Mouse (Mus musculus): ENCODE results near the gene Emc9.

Emc9 gene

DNA sequence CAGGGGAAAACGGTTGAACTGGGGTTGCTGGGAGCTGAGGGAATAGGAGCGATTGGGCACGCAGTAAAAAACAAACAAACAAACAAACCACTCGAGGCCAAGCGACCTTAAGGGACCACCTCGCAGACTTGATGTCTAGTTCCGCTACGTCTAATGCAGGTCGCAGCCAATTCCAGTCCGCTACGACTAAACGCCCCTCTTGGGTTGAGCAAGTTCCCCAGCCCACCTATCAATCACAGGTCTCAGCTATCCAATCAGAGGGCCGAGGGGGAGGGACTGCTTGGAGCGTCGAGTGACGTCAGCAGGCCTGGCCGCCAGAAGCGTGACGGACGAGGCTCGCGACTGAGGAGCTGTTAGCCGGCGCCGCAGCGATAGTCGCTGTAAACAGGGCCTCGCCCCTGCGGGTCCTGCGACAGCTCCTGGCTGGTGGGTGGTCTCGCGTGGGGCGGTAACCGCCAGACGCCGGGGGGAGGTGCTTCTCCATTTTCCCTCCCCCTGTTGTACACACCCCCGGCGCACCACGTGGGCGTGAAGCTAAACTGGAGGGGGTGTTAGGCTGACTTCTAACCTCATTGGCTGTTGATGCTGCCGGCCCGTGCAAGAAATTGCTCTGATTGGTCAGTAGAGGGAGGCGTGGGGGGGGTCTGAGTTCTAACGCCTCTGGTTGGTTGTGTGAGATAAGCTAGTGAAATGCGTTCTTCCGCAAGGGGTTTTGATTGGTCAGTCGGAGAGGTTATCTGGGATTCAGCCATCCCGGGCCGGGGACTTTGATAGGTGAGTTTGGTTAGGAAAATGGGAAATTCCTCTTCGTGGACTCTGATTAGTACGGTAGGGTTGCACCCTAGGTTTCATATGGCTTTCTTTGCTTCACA lies 24.7 kb downstream of the Emc9 start, which contains the start of gene A730061H03Rik:
Gene A730061H03Rik (minus strand): TSS at position 205 of the 872 bp plus-strand sequence.
- DNase-seq (ENCODE audit: low spot score in 2 of 2), result peak; percentile 97 to 100

DNA sequence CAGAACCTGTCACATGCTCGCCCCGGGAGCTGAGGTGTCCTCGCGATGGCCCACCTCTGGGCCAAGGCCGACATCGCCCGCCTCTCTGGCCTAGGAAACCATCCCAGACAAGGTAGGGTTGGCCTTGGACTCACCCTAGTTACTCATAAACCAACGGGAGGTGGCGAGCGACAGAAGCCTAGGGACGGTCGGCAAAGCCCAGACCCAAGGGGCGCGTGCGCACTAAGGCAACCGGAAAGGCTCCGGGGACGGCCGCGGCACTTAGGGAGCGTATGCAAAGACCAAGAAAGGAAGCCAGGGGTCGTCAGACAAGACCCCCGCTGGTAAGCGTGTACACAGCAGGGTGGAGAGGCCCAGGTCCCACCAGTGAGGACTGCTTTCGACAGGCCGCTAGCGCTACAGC lies 25.3 kb downstream of the Emc9 start, which contains the start of gene Dcaf11:
Gene Dcaf11 (plus strand): TSS at position 208 of the 403 bp plus-strand sequence.
- DNase-seq (ENCODE audit: low spot score in 2 of 2), result peak; percentile 85 to 88

DNA sequence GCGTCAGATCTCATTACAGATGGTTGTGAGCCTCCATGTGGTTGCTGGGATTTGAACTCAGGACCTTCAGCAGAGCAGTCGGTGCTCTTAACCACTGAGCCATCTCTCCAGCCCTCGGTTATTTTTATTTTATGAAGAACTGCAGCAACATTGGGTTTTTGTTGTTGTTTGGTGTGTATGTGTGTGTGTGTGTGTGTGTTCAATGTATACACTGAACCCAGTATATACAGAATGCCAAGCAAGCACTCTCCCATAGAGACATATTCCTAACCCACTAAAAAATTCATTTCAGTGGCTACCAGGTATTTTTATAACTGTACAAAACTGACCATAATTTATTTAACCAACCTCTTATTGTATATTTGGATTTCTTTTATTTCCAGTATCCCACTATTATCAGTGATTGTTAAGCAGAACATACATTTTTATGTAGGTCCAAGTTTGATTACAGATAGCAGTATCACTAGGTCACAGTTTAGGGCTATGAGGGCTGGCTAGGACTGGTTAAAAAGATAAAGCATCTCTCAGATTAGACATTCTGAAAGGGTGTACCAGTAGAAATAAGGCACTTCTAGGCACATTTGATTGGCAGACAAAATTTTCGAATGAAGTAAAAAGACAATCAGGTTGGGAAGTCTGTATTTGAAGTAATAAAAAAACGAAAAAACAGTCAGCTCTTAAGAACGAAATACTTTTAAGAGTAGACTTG lies 26.2 kb downstream of the Emc9 start:
- no peak for DNase-seq (ENCODE audit: low spot score in 2 of 2)

DNA sequence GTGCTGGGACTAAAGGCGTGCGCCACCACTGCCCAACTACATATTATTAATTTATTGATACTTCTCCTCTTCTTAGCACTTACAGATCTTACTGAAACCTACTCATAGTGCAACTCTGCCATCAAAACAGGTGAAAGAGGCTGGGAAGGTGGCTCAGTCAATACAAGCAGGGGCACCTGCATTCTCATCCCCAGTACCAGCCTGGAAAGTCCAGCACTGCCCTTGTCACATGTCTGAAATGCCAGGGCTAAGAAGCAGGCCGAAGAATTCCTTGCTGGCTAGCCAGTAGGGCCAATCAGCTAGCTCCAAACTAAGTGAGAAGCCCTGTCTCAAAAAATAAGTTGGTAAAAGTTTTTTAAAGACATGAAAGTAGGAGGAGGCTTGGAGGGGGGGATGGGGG lies 27.5 kb downstream of the Emc9 start:
- DNase-seq (ENCODE audit: low spot score in 2 of 2), result no peak

- DNase-seq (ENCODE audit: low spot score in 2 of 2), result peak in 1 of 2 experiments; percentile 66
Observed at GRCm38 (mm10) chr14:55557003-55557402, 28.1 kb downstream of the Emc9 start.

GRCm38 (mm10) chr14:55555788-55556187 lies 29.3 kb downstream of the Emc9 start:
- DNase-seq (ENCODE audit: low spot score in 2 of 2), result no peak

- DNase-seq (ENCODE audit: low spot score in 2 of 2), result no peak
Observed at GRCm38 (mm10) chr14:55554635-55555034, 30.5 kb downstream of the Emc9 start.

DNA sequence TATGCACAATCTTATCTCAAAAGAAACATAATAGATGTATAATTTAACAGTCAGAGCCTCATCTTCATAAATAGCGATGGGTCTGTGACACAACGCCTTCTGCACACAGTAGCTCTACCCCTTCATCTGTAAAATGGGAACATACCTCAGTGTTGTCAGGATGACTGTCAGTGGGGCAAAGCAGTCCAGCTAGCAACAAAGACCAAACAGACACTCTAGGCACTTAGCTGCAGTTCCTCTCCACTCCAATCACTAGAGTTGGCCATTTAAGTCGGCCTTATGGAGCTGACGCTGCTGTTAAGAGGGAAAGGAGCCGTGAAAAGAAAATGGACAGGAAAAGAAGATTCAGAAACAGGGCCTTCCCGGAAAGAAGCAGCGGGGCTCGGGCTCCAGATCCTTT lies 33.3 kb downstream of the Emc9 start:
- DNase-seq (ENCODE audit: low spot score in 2 of 2), result no peak

GRCm38 (mm10) chr14:55551347-55551746 lies 33.8 kb downstream of the Emc9 start:
- no peak for DNase-seq (ENCODE audit: low spot score in 2 of 2)

DNA sequence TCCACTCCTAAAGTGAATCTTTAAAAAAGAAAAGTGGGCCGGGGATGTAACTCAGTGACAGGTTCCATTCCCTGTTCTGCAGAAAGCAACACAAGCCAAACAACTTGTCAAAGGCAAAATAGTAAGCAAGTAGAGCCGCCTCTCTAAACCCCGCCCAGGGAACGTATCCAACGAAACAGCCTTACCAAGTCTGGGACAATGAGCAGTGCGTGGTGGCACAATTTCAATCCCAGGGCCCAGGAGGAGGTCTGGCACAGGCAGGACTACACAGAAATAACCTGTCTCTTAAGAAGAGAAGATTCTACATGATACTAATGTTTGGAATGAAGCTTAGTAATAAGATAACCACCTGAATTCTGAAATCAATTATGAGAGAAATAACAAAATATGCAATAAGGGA lies 34.9 kb downstream of the Emc9 start:
- DNase-seq (ENCODE audit: low spot score in 2 of 2), result no peak

GRCm38 (mm10) chr14:55544334-55544733 lies 40.8 kb downstream of the Emc9 start:
- no peak for DNase-seq (ENCODE audit: low spot score in 2 of 2)

- DNase-seq (ENCODE audit: low spot score in 2 of 2), result no peak
Observed at GRCm38 (mm10) chr14:55542268-55542667, 42.8 kb downstream of the Emc9 start.

DNA sequence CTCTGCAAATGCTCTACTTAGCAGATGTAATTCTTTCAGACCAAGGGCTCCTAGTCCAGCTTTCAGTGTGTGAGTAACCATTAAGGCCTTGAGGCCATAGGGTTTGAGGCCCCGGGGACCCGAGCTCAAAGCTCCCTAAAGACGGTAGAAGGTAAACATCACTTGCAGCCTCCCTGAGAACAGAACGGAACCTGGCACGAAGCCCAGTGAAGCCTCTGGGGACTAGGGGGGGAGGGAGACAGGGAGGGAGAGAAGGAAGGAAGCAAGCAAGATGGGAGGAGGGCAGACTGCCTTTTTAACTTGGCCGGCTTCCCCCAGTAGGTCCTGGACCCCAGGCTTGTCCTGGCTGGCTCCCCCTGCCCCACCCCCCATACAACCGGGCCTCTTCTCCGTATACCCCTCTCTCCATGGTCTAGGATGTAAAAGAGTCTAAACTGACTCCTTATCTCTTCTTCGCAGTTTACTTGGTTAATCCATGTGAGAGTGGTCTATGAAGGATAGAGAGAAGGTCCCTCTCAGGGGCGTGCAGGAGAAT lies 44.2 kb downstream of the Emc9 start:
- peak; percentile 61 to 74 for DNase-seq (ENCODE audit: low spot score in 2 of 2)

DNA sequence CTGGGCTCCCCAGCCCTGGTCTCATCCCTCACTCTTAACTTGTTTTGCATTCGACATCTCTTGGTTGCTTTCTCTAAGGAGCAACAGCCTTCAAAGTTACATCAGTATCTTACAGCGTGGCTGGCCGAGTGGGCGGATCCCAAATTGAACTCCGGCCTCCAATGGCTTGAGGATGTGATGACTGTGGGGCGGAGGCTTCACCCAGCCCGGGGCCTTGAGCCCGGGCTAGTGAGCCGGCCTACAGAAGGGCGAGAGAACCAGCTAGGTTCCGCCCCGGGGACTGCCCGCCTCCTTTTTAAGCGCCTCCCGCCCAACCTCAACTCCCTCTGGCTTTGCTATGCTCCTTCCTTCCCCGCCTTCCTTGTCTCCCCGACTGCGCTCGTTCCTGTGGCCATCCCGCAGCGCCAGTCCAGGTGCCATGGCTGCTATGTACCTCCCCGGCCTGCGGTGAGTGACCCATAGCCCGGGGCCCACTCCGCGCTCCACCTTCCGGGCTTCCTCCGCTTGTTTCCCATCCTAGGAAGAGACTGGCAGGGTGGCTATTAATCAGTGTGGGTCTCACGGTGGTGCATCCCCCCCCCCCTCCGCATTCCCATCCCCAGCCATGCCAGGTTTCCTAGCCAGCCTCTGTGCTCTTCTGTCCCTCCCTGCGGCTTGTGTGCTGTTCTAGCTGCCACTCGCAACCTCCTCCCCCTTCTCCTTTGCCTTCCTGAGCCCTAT lies 44.9 kb downstream of the Emc9 start, which contains the start of gene Pck2:
Gene Pck2 (plus strand): TSS at position 200 of the 720 bp plus-strand sequence.
- peak; percentile 64 to 71 for DNase-seq (ENCODE audit: low spot score in 2 of 2)

GRCm38 (mm10) chr14:55536116-55536745 lies 48.9 kb downstream of the Emc9 start:
- DNase-seq (ENCODE audit: low spot score in 2 of 2), result no peak

Data from frontal cortex, postnatal 10 days (tissue).